In genomic region chr19:5911430-5912102, GRCm38 (mm10) we compare ENCODE assay signal across 8 mouse cellular contexts. TPM values are rescaled to one million over a fixed set of nuclear protein-coding genes. Genes with fewer than 3 reads are reported as not detected.
DNase-seq lines count a peak whose midpoint lies in the region; ATAC-seq lines count a peak whose summit lies in the region.

No protein-coding gene starts in this region.

- peak overlapping the region; percentile 88 for H3K27ac ChIP-seq in embryonic facial prominence, embryonic 15.5 days (replicated peaks)
- H3K27ac ChIP-seq in liver, embryonic 11.5 days (ENCODE audit: low read depth, low read length) = peak overlapping the region; percentile 73; the same call in 1 of the 2 replicates

- peak overlapping the region; percentile 75 for H3K4me2 ChIP-seq in embryonic facial prominence, embryonic 15.5 days (replicated peaks)
- peak overlapping the region; percentile 69 for H3K4me2 ChIP-seq in liver, embryonic 11.5 days

- H3K27me3 ChIP-seq in erythroblast, embryonic 14.5 days (ENCODE audit: control insufficient read depth) = no peaks in the 10 kb centered on the region
- no peaks in the 10 kb centered on the region for H3K27me3 ChIP-seq in embryonic facial prominence, embryonic 15.5 days
- no peaks in the 10 kb centered on the region for H3K27me3 ChIP-seq in liver, embryonic 11.5 days (replicated peaks; ENCODE audit: control insufficient read depth, insufficient read depth, low read length)

- peak overlapping the region; percentile 79 for H3K4me3 ChIP-seq in erythroblast, embryonic 14.5 days (replicated peaks)
- peak overlapping the region; percentile 63 for H3K4me3 ChIP-seq in embryonic facial prominence, embryonic 15.5 days (replicated peaks)
- peak overlapping the region; percentile 98 for H3K4me3 ChIP-seq in liver, embryonic 11.5 days (ENCODE audit: low read depth, low read length)

- WGBS in embryonic facial prominence, embryonic 15.5 days = 3% methylated on average over 14 of the region's 14 CpGs
- WGBS in liver, embryonic 11.5 days = 4% methylated on average over 14 of the region's 14 CpGs

- peaks cover 46% of the 10 kb centered on the region for H3K36me3 ChIP-seq in erythroblast, embryonic 14.5 days (ENCODE audit: control insufficient read depth)
- peaks cover 10% of the 10 kb centered on the region for H3K36me3 ChIP-seq in embryonic facial prominence, embryonic 15.5 days
- H3K36me3 ChIP-seq in liver, embryonic 11.5 days (ENCODE audit: control insufficient read depth, insufficient read depth, low read length) = peaks cover 4% of the 10 kb centered on the region; the same call in 1 of the 2 replicates

- peak; percentile 65 for DNase-seq in 3T3-L1 (ENCODE audit: low read depth, low spot score)
- no peak for DNase-seq in liver, embryonic 11.5 days (ENCODE audit: low spot score)
- no peak for DNase-seq in right cerebral cortex, postnatal 36 days (ENCODE audit: low spot score in 2 of 2)
- no peak for DNase-seq in spleen, postnatal 4 days (ENCODE audit: low spot score in 2 of 2)
- DNase-seq in adrenal gland, postnatal 36 days = no peak

- ATAC-seq in erythroblast, adult 5-6 weeks (replicated peaks; ENCODE audit: low FRiP score, poor library complexity, severe bottlenecking) = no peak
- no peak for ATAC-seq in embryonic facial prominence, embryonic 15.5 days (ENCODE audit: insufficient number of reproducible peaks, low FRiP score, low TSS enrichment, low read depth)
- no peak for ATAC-seq in liver, embryonic 11.5 days (replicated peaks; ENCODE audit: low FRiP score)

- H3K4me1 ChIP-seq in erythroblast, embryonic 14.5 days (ENCODE audit: control insufficient read depth) = peaks cover 57% of the 10 kb centered on the region
- peaks cover 30% of the 10 kb centered on the region for H3K4me1 ChIP-seq in embryonic facial prominence, embryonic 15.5 days
- peaks cover 34% of the 10 kb centered on the region for H3K4me1 ChIP-seq in liver, embryonic 11.5 days (replicated peaks; ENCODE audit: control insufficient read depth, insufficient read depth, low read length)

- no peaks in the 10 kb centered on the region for H3K9me3 ChIP-seq in erythroblast, embryonic 14.5 days (ENCODE audit: control insufficient read depth, low read length)
- H3K9me3 ChIP-seq in embryonic facial prominence, embryonic 15.5 days (replicated peaks) = no peaks in the 10 kb centered on the region
- no peaks in the 10 kb centered on the region for H3K9me3 ChIP-seq in liver, embryonic 11.5 days (ENCODE audit: control insufficient read depth, low read length)

- H3K9ac ChIP-seq in embryonic facial prominence, embryonic 15.5 days = peak overlapping the region; percentile 86
- H3K9ac ChIP-seq in liver, embryonic 11.5 days (ENCODE audit: low read depth, low read length) = peak overlapping the region; percentile 94

RNA-seq across cellular contexts. Expression of gene Dpf2, which starts 1.2 kb away (rescaled TPM):
- 2.7 and 8.5 TPM in 2 replicates for polyA plus RNA-seq in erythroblast, embryonic 14.5 days (2012)
- total RNA-seq in erythroblast, adult 5-6 weeks (2015; ENCODE audit: low replicate concordance) = 19.4 and 34.3 TPM in 2 replicates
- 58.8 and 71.4 TPM in 2 replicates for total RNA-seq in erythroblast, adult 5-6 weeks (2017; ENCODE audit: low replicate concordance)
- 144 and 167 TPM in 2 replicates for polyA plus RNA-seq in embryonic facial prominence, embryonic 15.5 days (2015; fragmentation: Nextera tagmentation; extraction: Ambion mirVana)
- 119 and 127 TPM in 2 replicates for polyA plus RNA-seq in liver, embryonic 11.5 days (2014; fragmentation: Nextera tagmentation; extraction: Ambion mirVana)
- total RNA-seq in adrenal gland, postnatal 36 days (2021) = 100 to 1,000 TPM in 1 of 2 experiments, 10 to 100 TPM in 1; 89.6 to 120 TPM

RNA-seq across cellular contexts. Expression of gene Cdc42ep2, which starts 13.1 kb away (rescaled TPM):
- polyA plus RNA-seq in erythroblast, embryonic 14.5 days (2012) = 0.10 and 0.13 TPM in 2 replicates
- 0.38 and 0.42 TPM in 2 replicates for total RNA-seq in erythroblast, adult 5-6 weeks (2015; ENCODE audit: low replicate concordance)
- 0.42 TPM in 1 of 2 replicates, not detected in the other for total RNA-seq in erythroblast, adult 5-6 weeks (2017; ENCODE audit: low replicate concordance)
- 11.0 TPM in 2 replicates for polyA plus RNA-seq in embryonic facial prominence, embryonic 15.5 days (2015; fragmentation: Nextera tagmentation; extraction: Ambion mirVana)
- 5.1 TPM in 2 replicates for polyA plus RNA-seq in liver, embryonic 11.5 days (2014; fragmentation: Nextera tagmentation; extraction: Ambion mirVana)
- 1 to 10 TPM; 6.0 to 6.2 TPM for total RNA-seq in adrenal gland, postnatal 36 days (2021)

RNA-seq across cellular contexts. Expression of gene Tigd3, which starts 17.6 kb away (rescaled TPM):
- polyA plus RNA-seq in erythroblast, embryonic 14.5 days (2012) = 0.12 and 0.28 TPM in 2 replicates
- 0.38 and 1.0 TPM in 2 replicates for total RNA-seq in erythroblast, adult 5-6 weeks (2015; ENCODE audit: low replicate concordance)
- 3.1 and 6.1 TPM in 2 replicates for total RNA-seq in erythroblast, adult 5-6 weeks (2017; ENCODE audit: low replicate concordance)
- polyA plus RNA-seq in embryonic facial prominence, embryonic 15.5 days (2015; fragmentation: Nextera tagmentation; extraction: Ambion mirVana) = 3.4 and 3.6 TPM in 2 replicates
- polyA plus RNA-seq in liver, embryonic 11.5 days (2014; fragmentation: Nextera tagmentation; extraction: Ambion mirVana) = 3.9 and 4.2 TPM in 2 replicates
- 1 to 10 TPM in 1 of 2 experiments, under 1 TPM in 1; 0.92 to 1.4 TPM for total RNA-seq in adrenal gland, postnatal 36 days (2021)

RNA-seq across cellular contexts. Expression of gene Slc25a45, which starts 34.0 kb away (rescaled TPM):
- 0.07 TPM in 1 of 2 replicates, not detected in the other for polyA plus RNA-seq in erythroblast, embryonic 14.5 days (2012)
- 14.0 and 14.6 TPM in 2 replicates for total RNA-seq in erythroblast, adult 5-6 weeks (2015; ENCODE audit: low replicate concordance)
- 10.0 and 11.3 TPM in 2 replicates for total RNA-seq in erythroblast, adult 5-6 weeks (2017; ENCODE audit: low replicate concordance)
- polyA plus RNA-seq in embryonic facial prominence, embryonic 15.5 days (2015; fragmentation: Nextera tagmentation; extraction: Ambion mirVana) = 5.9 and 7.5 TPM in 2 replicates
- polyA plus RNA-seq in liver, embryonic 11.5 days (2014; fragmentation: Nextera tagmentation; extraction: Ambion mirVana) = 7.5 and 8.2 TPM in 2 replicates
- 10 to 100 TPM in 1 of 2 experiments, 1 to 10 TPM in 1; 9.4 to 33.2 TPM for total RNA-seq in adrenal gland, postnatal 36 days (2021)

RNA-seq across cellular contexts. Expression of gene Frmd8, which starts 36.5 kb away (rescaled TPM):
- polyA plus RNA-seq in erythroblast, embryonic 14.5 days (2012) = 0.74 and 0.75 TPM in 2 replicates
- total RNA-seq in erythroblast, adult 5-6 weeks (2015; ENCODE audit: low replicate concordance) = 5.4 and 6.0 TPM in 2 replicates
- total RNA-seq in erythroblast, adult 5-6 weeks (2017; ENCODE audit: low replicate concordance) = 4.2 and 6.8 TPM in 2 replicates
- polyA plus RNA-seq in embryonic facial prominence, embryonic 15.5 days (2015; fragmentation: Nextera tagmentation; extraction: Ambion mirVana) = 32.5 and 37.4 TPM in 2 replicates
- 26.8 and 27.9 TPM in 2 replicates for polyA plus RNA-seq in liver, embryonic 11.5 days (2014; fragmentation: Nextera tagmentation; extraction: Ambion mirVana)
- total RNA-seq in adrenal gland, postnatal 36 days (2021) = 10 to 100 TPM; 35.5 to 52.6 TPM

Comparison
In these comparisons a context has a peak if more than half of its experiments do, and no peak if none do; other contexts are left out.
1. RNA of gene Dpf2, which starts 1.2 kb away (polyA plus RNA-seq): 144 to 167 TPM in embryonic facial prominence, embryonic 15.5 days and 119 to 127 TPM in liver, embryonic 11.5 days; 2.7 to 8.5 TPM in erythroblast, embryonic 14.5 days; every median in the first group is over 10 times any median in the second.
2. Peak in every context shown above with its lines, with median percentiles within 50 percentile points of each other: H3K4me3 ChIP-seq.